Mouse (Mus musculus) midbrain, embryonic 16.5 days (tissue): Measurements from ENCODE around the gene Mip. TPM values are rescaled to one million over a fixed set of nuclear protein-coding genes. Genes with fewer than 3 reads are reported as not detected.
"Not testable (repeated sequence)": the region's sequence is repeated elsewhere in the genome, so short reads cannot be mapped to it uniquely, and the experiment has no call there.

Experiments used
- ATAC-seq: fragments of 200-750 bp; cut with Nextera tagmentation; 2 replicates; pipeline ENCODE4 v1.8.0; 2017; ENCODE audit warnings: moderate TSS enrichment
- H3K27ac ChIP-seq: fragments of 300-500 bp; sonication (generic); 2 replicates; pipeline ENCODE4 v1.5.1; 2014; ENCODE audit warnings: mild to moderate bottlenecking, low read length, mixed read lengths
- H3K27me3 ChIP-seq: fragments of 300-500 bp; sonication (generic); 2 replicates; pipeline ENCODE4 v1.6.1; 2014; ENCODE audit warnings: low read depth, low read length, mixed read lengths; ENCODE audit not compliant: control insufficient read depth, insufficient read depth
- H3K36me3 ChIP-seq: fragments of 300-500 bp; sonication (generic); 2 replicates; pipeline ENCODE4 v1.6.1; 2014; ENCODE audit warnings: mild to moderate bottlenecking, low read length, moderate library complexity, mixed read lengths; ENCODE audit not compliant: control insufficient read depth, insufficient read depth
- H3K4me1 ChIP-seq: fragments of 300-500 bp; sonication (generic); 2 replicates; pipeline ENCODE4 v1.6.1; 2014; ENCODE audit warnings: mild to moderate bottlenecking, low read length, mixed read lengths; ENCODE audit not compliant: control insufficient read depth, insufficient read depth
- H3K4me2 ChIP-seq: fragments of 300-500 bp; sonication (generic); 2 replicates; pipeline ENCODE4 v1.6.1; 2014; ENCODE audit warnings: mild to moderate bottlenecking, low read length, mixed read lengths
- H3K4me3 ChIP-seq: fragments of 300-500 bp; sonication (generic); 2 replicates; pipeline ENCODE4 v1.5.1; 2014; ENCODE audit warnings: low read depth, mild to moderate bottlenecking, low read length, moderate library complexity, mixed read lengths
- H3K9ac ChIP-seq: fragments of 300-500 bp; sonication (generic); 2 replicates; pipeline ENCODE4 v1.6.1; 2014; ENCODE audit warnings: low read depth, low read length, mixed read lengths
- H3K9me3 ChIP-seq: fragments of 300-500 bp; sonication (generic); replicated peaks from 2 replicates; pipeline ENCODE4 v1.6.1; 2014; ENCODE audit warnings: mild to moderate bottlenecking, low read length, mixed read lengths; ENCODE audit not compliant: control insufficient read depth, poor library complexity, severe bottlenecking
- WGBS: fragments of 180-500 bp; shearing (Covaris S2); extraction: QIAGEN DNeasy Blood & Tissue Kit; methylation state at CpG from one replicate; pipeline ENCODE4 v1.1.7; 2014; 5-methylcytosine and 5-hydroxymethylcytosine counted together
- polyA plus RNA-seq: library from polyadenylated mRNA; unstranded; fragments of >200 nt; fragmentation: Nextera tagmentation; extraction: Ambion mirVana; gene quantifications from 2 replicates; pipeline ENCODE4 v1.2.1, GENCODE M21; 2015

Mip gene
- polyA plus RNA-seq, 1 experiment from 2014 or later: 0.11 TPM

DNA sequence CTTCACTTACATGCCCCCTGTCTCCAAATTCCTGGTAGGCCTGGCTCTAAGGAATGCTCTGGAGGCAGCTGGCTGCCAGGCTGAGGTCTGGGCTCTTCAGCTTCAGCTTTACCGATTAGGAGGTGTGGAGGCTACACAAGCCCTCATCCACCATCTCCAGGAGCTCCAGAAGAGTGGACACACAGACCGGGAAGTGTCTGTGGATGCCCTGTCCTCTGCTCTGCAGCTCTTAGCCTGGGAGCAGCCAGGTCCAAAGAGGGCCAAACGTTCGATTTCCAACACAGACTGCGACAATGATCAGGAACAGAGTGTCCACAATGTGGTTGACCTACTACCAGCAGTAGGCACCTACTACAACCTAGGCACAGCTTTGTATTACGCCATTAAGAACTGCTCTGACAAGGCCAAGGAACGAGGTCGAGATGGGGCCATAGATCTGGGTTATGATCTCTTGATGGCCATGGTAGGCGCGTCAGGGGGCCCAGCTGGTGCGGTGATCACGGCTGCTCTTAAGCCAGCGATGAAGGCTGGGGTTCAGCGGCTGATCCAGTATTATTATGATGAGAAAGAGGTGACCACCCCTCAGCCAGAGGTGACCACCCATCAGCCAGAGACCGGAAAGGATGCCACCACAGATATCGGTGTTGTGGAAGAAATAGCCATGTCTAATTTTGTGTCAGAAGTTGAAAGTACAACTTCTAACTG is 43.7 kb downstream of the Mip start:
- Histone ChIP-seq H3K9ac (no peak overlapping the region), H3K4me1 (peaks cover 3% of the 10 kb centered on the region; the same call in 1 of the 2 replicates), H3K36me3 (no peaks in the 10 kb centered on the region), H3K27ac (no peak overlapping the region), H3K9me3 (no peaks in the 10 kb centered on the region), H3K4me3 (no peak overlapping the region), H3K4me2 (no peak overlapping the region), H3K27me3 (no peaks in the 10 kb centered on the region)
- ATAC-seq: no peak
- 92% methylated on average over 16 of the region's 16 CpGs for WGBS

DNA sequence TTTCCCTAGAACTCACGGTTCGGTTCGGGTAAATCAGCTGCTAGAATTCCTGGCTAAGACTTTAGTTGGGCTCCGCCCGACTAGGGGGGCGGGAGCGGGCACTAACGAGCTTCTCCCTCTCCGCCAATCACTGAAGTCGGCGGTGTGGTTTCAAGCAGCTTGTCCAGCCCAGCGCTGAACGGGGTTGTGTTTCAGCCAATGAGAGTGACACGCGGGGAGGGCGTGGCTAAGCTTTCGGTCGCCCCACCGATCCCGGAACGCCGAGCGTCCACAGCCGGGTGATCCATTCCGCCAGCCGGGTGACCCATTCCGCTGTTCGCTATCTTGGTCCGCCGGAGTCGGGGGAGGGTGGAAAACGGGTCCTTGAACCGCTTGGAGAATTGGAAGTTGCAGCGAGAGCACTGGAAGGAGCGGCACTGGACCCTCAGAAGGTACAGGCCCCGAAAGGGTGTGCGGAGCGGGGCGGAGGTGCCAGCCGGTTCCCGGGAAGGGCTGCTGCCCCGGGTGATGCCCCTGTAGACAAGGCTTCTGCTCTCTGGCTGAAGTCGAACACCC is 44.7 kb downstream of the Mip start, which contains the start of gene Stat2:
TSS of gene Stat2 (plus strand) at position 273 of the 555 bp plus-strand sequence.
- Histone ChIP-seq H3K27ac (peak within 1 kb of the TSS; percentile 79), H3K4me1 (peaks cover 3% of the 10 kb centered on the region; the same call in 1 of the 2 replicates), H3K4me3 (peak within 1 kb of the TSS; percentile 61), H3K9me3 (no peaks in the 10 kb centered on the region), H3K27me3 (no peaks in the 10 kb centered on the region), H3K36me3 (no peaks in the 10 kb centered on the region), H3K4me2 (peak within 1 kb of the TSS; percentile 74), H3K9ac (peak within 1 kb of the TSS; percentile 76)
- ATAC-seq: peak; percentile 99
- WGBS: under 1% methylated on average over 43 of the region's 43 CpGs

DNA sequence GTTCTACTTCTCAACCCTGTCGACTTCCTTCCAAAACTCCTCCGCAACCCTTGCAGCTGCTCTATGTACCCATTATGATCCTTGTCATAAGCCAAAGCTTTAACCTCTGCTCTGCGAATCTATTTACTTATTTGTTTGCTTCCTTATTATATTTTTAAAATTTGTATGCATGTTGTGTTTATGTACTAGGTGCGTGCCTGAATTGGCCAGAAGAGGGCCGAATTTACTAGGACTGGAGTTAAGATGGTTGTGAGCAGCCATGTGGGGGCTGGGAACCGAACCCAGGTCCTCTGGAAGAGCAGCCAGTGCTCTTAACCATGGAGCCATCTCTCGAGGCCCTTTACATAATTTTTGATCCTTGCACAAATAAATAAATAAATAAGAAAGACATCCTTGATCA is 45.2 kb downstream of the Mip start:
- H3K9me3 ChIP-seq: no peaks in the 10 kb centered on the region
- H3K4me3 ChIP-seq: peak overlapping the region; percentile 61
- H3K4me1 ChIP-seq: peaks cover 3% of the 10 kb centered on the region; the same call in 1 of the 2 replicates
- H3K27ac ChIP-seq: peak overlapping the region; percentile 79
- 39% methylated on average over 7 of the region's 7 CpGs for WGBS
- H3K9ac ChIP-seq: peak overlapping the region; percentile 76
- peak; percentile 15; the same call in 1 of the 2 replicates for ATAC-seq
- H3K36me3 ChIP-seq: no peaks in the 10 kb centered on the region
- H3K27me3 ChIP-seq: no peaks in the 10 kb centered on the region
- peak overlapping the region; percentile 74 for H3K4me2 ChIP-seq

DNA sequence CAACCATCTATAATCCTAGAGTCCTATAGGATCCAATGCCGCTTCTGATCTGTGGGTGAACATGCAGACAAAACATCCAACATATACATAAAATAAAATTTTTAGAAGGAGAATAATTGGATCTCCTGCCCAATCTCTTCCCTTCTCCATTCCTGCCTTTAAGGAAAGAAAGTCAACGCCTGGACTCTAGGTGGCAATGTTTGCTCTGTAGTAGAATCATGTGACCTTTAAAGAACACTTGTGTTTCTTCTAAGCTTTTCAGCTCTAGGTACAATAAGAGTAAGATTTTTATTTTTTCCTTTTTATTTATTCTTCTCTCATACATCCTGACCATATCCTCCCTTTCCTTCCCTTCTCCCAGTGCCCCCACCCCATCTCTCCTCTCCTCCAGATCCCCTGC is 46.2 kb downstream of the Mip start:
- no peak for ATAC-seq
- H3K9ac ChIP-seq: no peak overlapping the region
- H3K9me3 ChIP-seq: no peaks in the 10 kb centered on the region
- H3K27me3 ChIP-seq: no peaks in the 10 kb centered on the region
- H3K4me1 ChIP-seq: peaks cover 3% of the 10 kb centered on the region; the same call in 1 of the 2 replicates
- WGBS: 66% methylated on average over 2 of the region's 2 CpGs
- H3K36me3 ChIP-seq: no peaks in the 10 kb centered on the region; the same call in 1 of the 2 replicates
- H3K4me3 ChIP-seq: no peak overlapping the region
- no peak overlapping the region for H3K27ac ChIP-seq
- no peak overlapping the region for H3K4me2 ChIP-seq

DNA sequence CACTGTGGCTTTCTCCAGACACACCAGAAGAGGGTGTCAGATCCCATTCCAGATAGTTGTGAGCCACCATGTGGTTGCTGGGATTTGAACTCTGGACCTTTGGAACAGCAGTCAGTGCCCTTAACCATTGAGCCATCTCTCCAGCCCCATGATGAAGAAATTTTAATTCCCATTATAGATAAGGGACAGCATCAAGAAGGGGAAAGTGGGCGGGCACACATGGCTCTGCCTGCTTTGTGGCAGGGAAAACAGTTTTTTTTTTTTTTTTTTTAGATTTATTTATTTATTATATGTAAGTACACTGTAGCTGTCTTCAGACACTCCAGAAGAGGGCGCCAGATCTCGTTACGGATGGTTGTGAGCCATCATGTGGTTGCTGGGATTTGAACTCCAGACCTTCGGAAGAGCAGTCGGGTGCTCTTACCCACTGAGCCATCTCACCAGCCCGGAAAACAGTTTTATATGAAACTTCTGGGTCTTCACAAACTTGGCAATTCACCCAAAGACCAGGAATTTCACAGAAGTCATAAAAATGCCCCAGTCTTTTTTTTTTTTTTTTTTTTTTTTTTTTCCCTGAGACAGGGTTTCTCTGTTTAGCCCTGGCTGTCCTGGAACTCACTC is 47.3 kb downstream of the Mip start:
- WGBS: over 99% methylated on average over 4 of the region's 7 CpGs
- H3K36me3 ChIP-seq, H3K4me3 ChIP-seq, H3K4me1 ChIP-seq, H3K27ac ChIP-seq, ATAC-seq, H3K9ac ChIP-seq, H3K9me3 ChIP-seq, H3K27me3 ChIP-seq, H3K4me2 ChIP-seq: not testable (repeated sequence)

DNA sequence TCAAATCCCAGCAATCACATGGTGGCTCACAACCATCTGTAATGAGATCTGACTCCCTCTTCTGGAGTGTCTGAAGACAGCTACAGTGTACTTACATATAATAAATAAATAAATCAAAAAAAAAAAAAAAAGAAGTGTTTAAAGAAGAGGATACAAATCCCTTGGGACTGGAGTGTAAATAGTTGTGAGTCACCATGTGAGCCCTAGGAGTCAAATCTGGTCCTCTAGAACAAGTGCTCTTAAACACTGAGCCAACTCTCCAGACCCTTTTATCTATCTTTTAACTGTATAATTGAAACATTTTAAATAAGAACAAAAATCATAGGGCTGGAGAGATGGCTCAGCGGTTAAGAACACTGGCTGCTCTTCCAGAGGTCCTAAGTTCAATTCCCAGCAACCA is 49.7 kb downstream of the Mip start:
- not testable (repeated sequence) for H3K4me2 ChIP-seq, H3K4me1 ChIP-seq, H3K36me3 ChIP-seq, H3K27ac ChIP-seq, H3K9me3 ChIP-seq, H3K4me3 ChIP-seq, ATAC-seq, H3K27me3 ChIP-seq, H3K9ac ChIP-seq
- 100% methylated on average over 1 of the region's 1 CpGs for WGBS

DNA sequence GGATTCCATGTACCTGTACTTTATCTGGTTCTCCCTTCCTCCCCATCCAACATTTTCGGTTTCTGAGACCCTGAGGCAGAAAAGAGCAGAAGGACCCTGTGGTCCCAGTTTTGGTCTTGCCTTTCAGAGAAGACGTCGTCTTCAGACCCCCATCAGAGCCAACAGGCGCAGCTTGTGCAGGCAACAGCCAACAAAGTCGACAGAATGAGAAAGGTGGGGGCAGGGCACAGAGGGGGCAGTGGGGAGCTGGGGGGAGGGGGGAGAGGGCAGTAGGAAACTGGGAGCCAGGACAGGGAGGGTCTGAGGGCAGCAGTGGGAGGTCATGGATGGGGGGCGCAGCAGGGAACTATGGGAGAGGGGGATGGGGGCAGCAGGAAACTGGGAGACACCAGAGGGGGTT is 52.5 kb downstream of the Mip start:
- Histone ChIP-seq H3K4me2 (no peak overlapping the region), H3K27ac (no peak overlapping the region), H3K9ac (no peak overlapping the region), H3K27me3 (no peaks in the 10 kb centered on the region), H3K4me3 (no peak overlapping the region), H3K4me1 (no peaks in the 10 kb centered on the region), H3K36me3 (peaks cover 21% of the 10 kb centered on the region), H3K9me3 (no peaks in the 10 kb centered on the region)
- 51% methylated on average over 5 of the region's 6 CpGs for WGBS
- ATAC-seq: no peak

DNA sequence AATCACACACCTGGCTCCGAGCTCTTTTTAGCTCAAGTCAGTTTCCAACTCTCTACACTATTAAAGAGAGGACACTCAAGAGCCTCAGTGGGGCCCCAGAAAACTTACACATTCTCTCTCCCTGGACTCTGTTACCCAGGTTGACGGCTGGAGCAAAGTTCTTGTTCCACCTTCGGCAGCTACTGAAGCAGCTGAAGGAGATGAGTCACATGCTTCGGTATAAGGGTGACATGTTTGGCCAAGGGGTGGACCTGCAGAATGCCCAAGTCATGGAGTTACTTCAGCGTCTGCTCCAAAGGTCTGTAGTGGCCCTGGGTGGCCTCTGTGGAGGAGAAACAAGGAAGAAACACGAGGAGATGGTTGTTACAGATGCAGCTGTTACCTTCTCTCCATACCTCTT is 55.3 kb downstream of the Mip start:
- Histone ChIP-seq H3K27me3 (no peaks in the 10 kb centered on the region), H3K4me2 (no peak overlapping the region), H3K9me3 (no peaks in the 10 kb centered on the region), H3K36me3 (peaks cover 29% of the 10 kb centered on the region), H3K4me1 (no peaks in the 10 kb centered on the region), H3K4me3 (no peak overlapping the region), H3K9ac (no peak overlapping the region), H3K27ac (no peak overlapping the region)
- WGBS: 93% methylated on average over 6 of the region's 6 CpGs
- ATAC-seq: no peak
